Mouse (Mus musculus): ENCODE measurements around the gene Znrf2.

- no peak for TF ChIP-seq CTCF (conservative IDR thresholded peaks at IDR 0.05; ENCODE audit: low read length)
- TF ChIP-seq POU5F1 (IDR thresholded peaks at IDR 0.05; ENCODE audit: borderline replicate concordance, low read length), result no peak
Observed at GRCm38 (mm10) chr6:54926899-54927298, 110.2 kb downstream of the Znrf2 start.

Measured in E14TG2a.4 (cell line).